Mouse (Mus musculus) lung, postnatal 36 days (tissue): ENCODE measurements at regions not wholly inside any gene's neighbourhood (a gene's known extent, or its start where the extent isn't known, plus 50 kb on each side); places are given as distances from the start of the nearest gene placed in this dataset.

Experiments
- DNase-seq: peaks from one replicate; pipeline ENCODE4 v3.0.0; 2022; ENCODE audit warnings: mixed read lengths

GRCm38 (mm10) chr8:25389371-25389855, 565.2 kb upstream of the Adam5 start:
- DNase-seq = peak; percentile 8

- DNase-seq = no peak
Observed at GRCm38 (mm10) chr8:25388811-25389210, 564.6 kb upstream of the Adam5 start.

GRCm38 (mm10) chr8:25385186-25385585, 561.0 kb upstream of the Adam5 start:
- DNase-seq = no peak

- no peak for DNase-seq
Observed at GRCm38 (mm10) chr8:25384591-25384990, 560.4 kb upstream of the Adam5 start.

GRCm38 (mm10) chr8:25373276-25373675, 549.1 kb upstream of the Adam5 start:
- no peak for DNase-seq

- DNase-seq = no peak
Observed at GRCm38 (mm10) chr8:25370947-25371346, 546.8 kb upstream of the Adam5 start.

- DNase-seq = no peak
Observed at GRCm38 (mm10) chr8:25369331-25369730, 545.2 kb upstream of the Adam5 start.

- DNase-seq = peak; percentile 67
Observed at GRCm38 (mm10) chr8:25368561-25369091, 544.5 kb upstream of the Adam5 start.

- no peak for DNase-seq
Observed at GRCm38 (mm10) chr8:25367806-25368549, 543.8 kb upstream of the Adam5 start.

- DNase-seq = no peak
Observed at GRCm38 (mm10) chr8:25366181-25366580, 542.0 kb upstream of the Adam5 start.

GRCm38 (mm10) chr8:25362656-25363055, 538.5 kb upstream of the Adam5 start:
- DNase-seq = no peak

- DNase-seq = no peak
Observed at GRCm38 (mm10) chr8:25362146-25362545, 538.0 kb upstream of the Adam5 start.

GRCm38 (mm10) chr8:25361420-25361819, 537.3 kb upstream of the Adam5 start:
- DNase-seq = no peak

GRCm38 (mm10) chr8:25358539-25359165, 534.5 kb upstream of the Adam5 start:
- DNase-seq = no peak

- DNase-seq = no peak
Observed at GRCm38 (mm10) chr8:25353822-25354770, 529.9 kb upstream of the Adam5 start.

- no peak for DNase-seq
Observed at GRCm38 (mm10) chr8:25353405-25353804, 529.2 kb upstream of the Adam5 start.

GRCm38 (mm10) chr8:25348003-25348683, 524.0 kb upstream of the Adam5 start:
- peak; percentile 28 for DNase-seq

- peak; percentile 67 for DNase-seq
Observed at GRCm38 (mm10) chr8:25343160-25343602, 519.0 kb upstream of the Adam5 start.

GRCm38 (mm10) chr8:25342501-25342900, 518.3 kb upstream of the Adam5 start:
- DNase-seq = no peak

- DNase-seq = no peak
Observed at GRCm38 (mm10) chr8:25341225-25341624, 517.1 kb upstream of the Adam5 start.

GRCm38 (mm10) chr8:25340729-25341128, 516.6 kb upstream of the Adam5 start:
- no peak for DNase-seq

GRCm38 (mm10) chr8:25332120-25332607, 508.0 kb upstream of the Adam5 start:
- DNase-seq = no peak
